Mouse (Mus musculus): ENCODE results near the gene Acyp1.

Gene Acyp1

GRCm38 (mm10) chr12:85233376-85234358 is 54.6 kb downstream of the Acyp1 start:
- DNase-seq (ENCODE audit: low spot score in 2 of 2): no peak

- DNase-seq (ENCODE audit: low spot score in 2 of 2): no peak
Measured at GRCm38 (mm10) chr12:85227876-85228599, 60.2 kb downstream of the Acyp1 start.

GRCm38 (mm10) chr12:85227227-85227626 is 61.0 kb downstream of the Acyp1 start:
- no peak for DNase-seq (ENCODE audit: low spot score in 2 of 2)

All from urinary bladder, postnatal 36 days (tissue).